Mouse (Mus musculus) frontal cortex, adult 2 months (tissue): ENCODE measurements around the gene Cops2. TPM values are rescaled to one million over a fixed set of nuclear protein-coding genes. Genes with fewer than 3 reads are reported as not detected.

ENCODE experiments used
- DNase-seq, 2 experiments: peaks; one replicate each; pipeline ENCODE4 v3.0.0; 2022; ENCODE audit warnings: low spot score in 1 of 2; ENCODE audit errors: extremely low spot score in 1 of 2
- polyA plus RNA-seq: library from polyadenylated mRNA; depleted of rRNA; stranded (reverse); fragments of >200 nt; gene quantifications from 2 replicates; pipeline ENCODE4 v1.2.3, GENCODE M21; 2012; rRNA removed

Cops2 gene
- polyA plus RNA-seq, 1 experiment = 88.0 TPM

GRCm38 (mm10) chr2:125782719-125783109, 76.2 kb downstream of the Cops2 start, which contains the start of gene Secisbp2l:
Gene Secisbp2l, minus strand, starts transcription at chr2:125782870.
- peak; percentile 88 to 96 for DNase-seq

GRCm38 (mm10) chr2:125781978-125782718, 76.8 kb downstream of the Cops2 start:
- DNase-seq = no peak

- no peak for DNase-seq
Measured at GRCm38 (mm10) chr2:125781006-125781405, 77.9 kb downstream of the Cops2 start.

Other genes with a start within 250 kb of the Cops2 start
- gene Cep152, start 234.0 kb downstream of the Cops2 start, polyA plus RNA-seq = 1.8 and 2.2 TPM in 2 replicates
- gene Eid1, start 186.0 kb downstream of the Cops2 start, polyA plus RNA-seq = 174 and 188 TPM in 2 replicates
- 4.8 and 5.0 TPM in 2 replicates for gene Shc4, start 135.0 kb downstream of the Cops2 start, polyA plus RNA-seq
- gene Secisbp2l, start 76.3 kb downstream of the Cops2 start, polyA plus RNA-seq = 34.3 and 36.8 TPM in 2 replicates
- 21.8 and 22.8 TPM in 2 replicates for gene Galk2, start within 50 bp of the Cops2 start, polyA plus RNA-seq
- gene Fgf7, start 175.5 kb upstream of the Cops2 start, polyA plus RNA-seq = 1.5 and 1.9 TPM in 2 replicates